Mouse (Mus musculus): ENCODE results near the gene Morn1.
A peak's percentile ranks its signal among the peaks of the same experiment; 100 is the strongest.

Gene Morn1

DNA sequence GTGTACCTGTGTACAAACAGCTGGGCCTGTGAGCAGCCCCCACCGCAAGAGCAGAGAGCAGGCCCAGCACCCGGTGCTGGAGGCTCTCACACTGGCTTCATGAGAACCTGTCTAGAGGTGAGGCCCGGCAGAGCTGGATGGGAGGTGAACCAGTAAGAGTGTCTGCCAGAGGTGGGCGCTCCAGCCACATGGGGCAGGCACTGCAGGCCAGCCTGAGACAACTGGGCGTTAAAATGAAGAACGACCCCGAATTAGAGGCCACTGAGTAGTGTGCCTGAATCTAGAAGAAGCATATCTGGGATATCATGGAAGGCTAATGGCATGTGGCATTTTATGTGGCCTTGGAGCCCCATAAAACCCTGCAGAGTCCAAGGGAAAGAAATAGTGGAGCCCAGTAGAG is 33.7 kb downstream of the Morn1 start:
- DNase-seq (ENCODE audit: low spot score): no peak

DNA sequence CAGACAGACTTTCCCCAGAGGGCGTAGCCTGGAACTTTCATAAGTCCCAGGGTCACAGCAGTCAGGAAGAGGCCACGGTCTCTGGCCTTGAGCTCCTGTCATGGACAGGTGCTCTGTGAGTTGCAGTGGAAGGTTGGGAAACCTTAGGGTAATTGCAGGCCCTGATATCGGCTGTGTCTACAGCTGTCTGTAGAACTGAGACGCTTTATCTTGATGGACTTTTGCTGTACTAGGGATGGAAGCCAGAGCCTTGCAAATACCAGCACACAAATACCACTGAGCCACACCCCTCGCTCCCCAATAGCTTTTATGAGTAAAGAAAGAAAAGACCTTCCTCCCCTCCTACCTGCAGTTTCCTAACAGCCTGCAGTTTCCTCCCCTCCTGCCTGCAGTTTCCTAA is 34.2 kb downstream of the Morn1 start:
- no peak for DNase-seq (ENCODE audit: low spot score)

DNA sequence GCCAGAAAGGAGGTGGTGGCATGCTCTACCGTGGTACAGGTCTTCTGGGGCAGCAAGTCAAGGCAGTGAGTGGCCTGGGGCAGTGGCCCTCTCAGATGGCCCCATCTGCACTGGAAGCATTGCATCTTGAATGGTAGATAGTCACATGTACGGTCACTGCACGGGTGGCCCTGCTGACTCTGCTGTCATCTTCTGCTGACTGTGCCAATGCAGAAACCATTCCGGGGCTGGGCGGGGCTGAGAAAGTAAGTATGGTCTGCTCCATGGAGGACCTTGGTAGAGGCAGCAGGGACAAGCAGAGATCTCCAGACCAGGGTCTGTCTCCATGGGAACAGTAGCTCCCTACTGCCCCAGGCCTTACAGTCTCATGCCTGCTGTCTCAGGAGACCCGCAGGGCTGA is 34.8 kb downstream of the Morn1 start:
- no peak for DNase-seq (ENCODE audit: low spot score)

DNA sequence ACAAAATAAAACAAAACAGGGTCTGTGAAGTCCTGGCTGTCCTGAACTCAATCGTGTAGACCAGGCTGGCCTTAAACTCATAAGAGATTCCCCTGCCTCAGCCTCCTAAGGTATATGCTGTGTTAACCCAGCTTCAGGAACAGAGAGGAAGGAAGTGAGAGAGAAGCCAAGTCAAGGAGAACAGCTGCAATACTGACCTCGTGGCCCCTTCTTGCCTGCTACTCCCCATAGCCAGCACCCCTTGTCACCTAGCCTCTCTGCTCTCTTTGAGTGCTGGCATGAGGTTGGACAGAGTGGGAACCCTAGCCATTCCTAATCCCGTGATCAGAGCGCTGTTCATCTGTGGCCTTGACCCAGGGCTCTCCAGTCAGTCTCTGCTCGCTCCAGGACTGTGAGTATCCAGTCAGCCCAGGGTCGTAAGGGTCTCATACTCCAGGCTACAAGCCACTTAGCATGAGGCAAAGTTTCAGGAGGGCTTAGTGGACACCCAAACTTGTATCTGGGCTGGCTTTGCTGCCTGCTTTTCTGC is 35.6 kb downstream of the Morn1 start:
- no peak for DNase-seq (ENCODE audit: low spot score)

DNA sequence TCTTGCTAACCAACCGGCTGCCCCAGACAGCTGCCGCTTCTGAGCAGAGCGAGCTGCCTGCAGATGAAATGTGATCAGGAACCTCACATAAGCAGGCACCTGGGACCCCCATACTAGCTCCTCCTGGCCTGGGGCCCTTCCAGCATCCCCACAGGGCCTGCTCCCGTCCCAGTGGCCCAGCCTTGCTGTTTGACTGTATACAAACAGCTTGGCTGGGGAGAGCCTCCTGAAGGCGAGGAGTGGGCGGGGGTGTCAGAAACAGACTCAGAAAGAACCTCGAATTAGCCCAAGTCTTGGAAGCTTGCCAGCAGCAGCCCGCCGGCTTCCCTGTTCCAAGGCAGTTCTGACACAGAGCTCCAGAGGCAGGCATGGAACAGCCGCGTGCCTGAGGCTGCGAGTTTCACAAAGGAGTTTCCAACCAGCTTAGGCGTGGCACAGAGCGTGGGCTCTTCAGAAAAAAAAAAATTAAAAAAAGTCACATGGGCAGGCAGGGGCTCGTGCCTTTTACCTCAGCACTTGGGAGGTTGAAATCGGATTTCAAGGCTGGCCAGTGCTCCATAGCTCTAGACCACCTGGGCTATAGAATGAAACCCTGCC is 36.2 kb downstream of the Morn1 start:
- DNase-seq (ENCODE audit: low spot score): no peak

DNA sequence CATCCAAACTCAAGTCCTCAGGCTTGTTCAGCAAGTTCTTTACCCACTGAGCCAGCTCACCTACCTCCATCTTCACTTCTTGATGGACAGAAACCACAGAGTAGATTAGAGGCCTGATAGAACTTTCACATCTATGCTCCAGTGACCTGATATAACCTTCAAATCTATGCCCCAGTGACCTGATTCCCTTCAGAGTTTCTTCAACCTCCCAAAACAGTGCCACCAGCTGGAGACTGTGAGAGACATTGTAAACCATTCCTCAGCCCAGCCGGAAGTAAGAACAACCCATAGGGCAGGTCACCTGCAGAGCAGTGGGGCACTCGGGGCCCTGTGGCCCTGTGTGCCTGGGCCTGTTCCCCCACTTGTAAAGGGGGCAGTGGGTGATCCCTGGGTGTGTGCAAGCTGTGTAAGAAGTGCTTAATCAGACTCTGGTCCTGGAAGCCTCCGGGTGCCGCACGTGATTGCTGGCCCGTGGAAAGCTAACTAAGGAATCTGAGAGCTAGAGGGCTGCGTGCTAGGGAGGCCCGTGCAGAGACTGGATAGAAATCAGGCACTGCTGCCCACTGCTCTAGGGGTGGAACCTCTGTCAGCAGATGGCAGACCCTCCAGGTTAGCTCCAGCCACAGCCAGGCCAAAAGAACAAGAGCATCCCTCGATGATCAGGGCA is 37.6 kb downstream of the Morn1 start:
- DNase-seq (ENCODE audit: low spot score): no peak

DNA sequence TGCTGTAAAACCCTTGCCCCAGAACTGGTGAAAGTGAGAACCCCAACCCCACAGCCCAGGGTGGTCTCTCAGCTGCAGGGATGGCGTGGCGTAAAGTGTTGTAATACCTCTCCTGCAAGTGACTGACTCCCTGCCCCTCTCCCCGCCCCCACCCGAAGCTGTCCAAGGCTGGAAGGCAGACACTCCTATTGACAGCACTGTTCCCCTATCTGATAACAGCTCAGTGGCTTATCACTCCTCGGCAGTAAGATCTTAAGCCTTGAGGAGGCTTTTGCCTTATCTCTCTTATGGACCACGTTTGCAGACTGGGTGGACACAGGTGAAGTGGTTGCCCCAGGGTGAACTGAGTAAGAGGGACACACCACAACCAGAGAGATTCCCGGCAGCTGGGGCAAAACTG is 38.9 kb downstream of the Morn1 start:
- no peak for DNase-seq (ENCODE audit: low spot score)

DNA sequence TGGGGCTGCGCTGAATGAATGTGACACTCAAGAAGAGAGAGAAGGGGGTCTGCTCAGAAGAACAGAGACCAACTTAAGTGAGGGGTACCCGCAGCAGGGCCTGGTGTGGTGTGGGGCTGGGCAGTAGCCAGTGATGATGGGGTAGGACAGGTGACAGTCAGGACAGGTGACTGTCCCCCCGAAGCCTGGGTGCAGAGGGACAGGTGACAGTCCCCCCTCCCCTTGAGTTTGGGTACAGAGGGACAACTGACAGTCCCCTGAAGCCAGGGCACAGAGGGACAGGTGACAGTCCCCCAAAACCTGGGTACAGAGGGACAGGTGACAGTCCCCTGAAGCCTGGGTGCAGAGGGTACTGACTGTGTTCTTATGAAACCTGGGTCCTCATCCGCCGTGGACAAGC is 39.8 kb downstream of the Morn1 start:
- no peak for DNase-seq (ENCODE audit: low spot score)

DNA sequence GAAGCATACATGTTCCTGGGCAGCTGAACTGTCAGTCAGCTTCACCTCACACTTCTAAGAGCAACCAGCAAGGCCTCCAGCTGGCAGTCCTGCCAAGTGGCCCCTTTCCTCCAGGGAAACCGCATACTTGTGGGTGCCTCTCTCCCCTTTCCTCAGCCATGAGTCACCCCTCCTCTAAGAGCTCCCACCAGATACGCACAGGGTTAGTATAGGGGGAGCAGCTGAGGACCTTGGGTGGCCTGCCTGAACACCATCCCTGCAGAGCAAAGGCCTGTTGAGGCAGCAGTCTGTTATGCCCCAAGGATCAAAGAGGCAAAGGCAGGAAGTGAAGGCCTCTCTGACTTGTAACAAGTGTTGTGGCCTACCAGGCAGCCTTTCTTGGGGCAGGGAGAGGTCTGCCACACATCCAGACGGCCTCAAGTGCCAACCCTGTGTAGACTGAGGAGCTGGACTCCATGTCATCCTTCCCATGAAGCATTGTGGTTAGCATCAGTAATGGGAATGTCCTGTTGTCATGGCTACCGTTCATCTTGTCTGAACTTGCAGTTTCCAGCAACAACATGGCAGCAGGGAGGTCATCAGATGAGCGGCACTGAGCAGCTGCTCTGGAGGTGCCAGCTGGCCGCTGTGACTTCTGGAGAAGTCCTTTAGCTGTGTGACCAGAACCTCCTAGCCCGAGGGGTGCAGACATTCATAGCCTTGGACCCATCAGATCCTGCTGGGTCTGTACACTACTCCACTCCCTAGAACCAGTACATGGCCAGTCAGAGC is 40.4 kb downstream of the Morn1 start:
- no peak for DNase-seq (ENCODE audit: low spot score)

DNA sequence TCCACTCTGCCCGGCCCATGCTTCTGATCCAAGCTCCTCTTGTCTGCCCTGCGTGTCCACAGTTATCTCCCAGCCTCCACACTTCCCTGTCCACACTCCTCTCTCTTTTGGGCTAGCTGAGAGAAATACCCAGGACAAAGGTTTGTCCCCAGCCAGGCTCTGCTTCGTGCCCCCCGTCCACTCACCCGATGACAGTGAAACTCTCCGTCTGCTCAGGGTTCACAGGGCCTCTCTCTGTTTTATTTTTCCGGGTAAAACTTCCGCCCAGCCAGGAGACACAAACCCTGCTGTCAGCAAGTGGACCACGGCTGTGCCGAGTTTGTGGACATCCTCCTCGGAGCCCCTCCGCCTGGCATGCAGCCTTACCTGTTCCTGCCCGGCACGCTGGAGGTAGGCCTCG is 42.0 kb downstream of the Morn1 start:
- DNase-seq (ENCODE audit: low spot score): no peak

DNA sequence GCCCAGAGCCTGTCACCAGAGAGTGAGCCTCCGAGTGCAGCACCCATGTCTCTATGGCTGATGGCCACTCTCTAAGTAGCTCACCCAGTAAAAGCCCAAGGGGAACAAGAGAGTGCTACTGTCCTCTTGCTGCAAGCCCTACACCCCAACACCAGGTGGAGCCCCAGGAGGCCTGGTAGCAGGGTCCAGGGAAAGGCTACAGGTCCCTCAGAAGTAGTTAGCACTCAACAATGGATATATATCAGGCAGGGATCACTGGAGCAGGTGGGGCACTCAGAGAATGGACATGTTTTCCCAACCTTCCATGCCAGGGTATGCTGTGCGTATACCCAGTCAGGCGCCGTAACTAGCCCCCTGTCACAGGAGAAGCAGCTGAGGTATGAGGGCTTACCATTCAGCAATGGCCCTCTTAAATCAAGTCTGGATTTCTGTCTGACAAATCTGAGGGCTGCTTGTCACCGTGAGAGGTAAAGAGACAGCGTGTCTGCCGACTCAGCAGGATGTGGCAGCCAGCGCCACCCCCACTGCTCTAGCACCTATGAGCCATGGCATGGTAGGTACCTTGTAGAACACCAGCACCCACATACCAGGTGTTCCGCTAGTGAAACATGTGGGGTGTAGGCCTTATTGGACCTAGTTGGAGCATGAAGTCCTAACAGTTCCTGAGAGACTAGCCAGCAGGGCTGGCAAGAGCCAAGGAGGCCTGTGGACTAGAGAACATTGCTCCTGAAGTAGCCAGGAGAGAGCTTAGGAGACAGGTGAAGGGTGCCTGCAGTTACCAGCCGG is 42.9 kb downstream of the Morn1 start:
- DNase-seq (ENCODE audit: low spot score): no peak

DNA sequence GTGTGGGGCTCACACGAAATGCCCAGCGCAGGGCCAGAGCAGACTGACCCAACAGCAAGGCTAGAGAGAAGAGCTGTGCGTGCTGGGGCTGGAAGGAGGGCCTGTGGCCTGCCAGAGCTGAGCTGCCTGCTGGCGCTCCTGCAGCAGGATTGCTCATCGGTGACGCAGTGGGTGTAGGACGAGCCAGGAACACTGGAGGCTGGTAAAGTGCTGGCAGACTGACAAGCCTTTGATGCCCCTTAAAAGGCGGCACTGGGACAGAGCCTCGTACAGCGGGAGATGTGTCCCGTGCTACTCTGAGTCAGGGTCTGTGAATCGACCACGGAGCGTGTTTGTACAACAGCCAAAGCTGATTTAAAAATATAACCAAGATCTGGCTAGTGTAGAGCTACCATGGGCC is 43.6 kb downstream of the Morn1 start:
- no peak for DNase-seq (ENCODE audit: low spot score)

DNA sequence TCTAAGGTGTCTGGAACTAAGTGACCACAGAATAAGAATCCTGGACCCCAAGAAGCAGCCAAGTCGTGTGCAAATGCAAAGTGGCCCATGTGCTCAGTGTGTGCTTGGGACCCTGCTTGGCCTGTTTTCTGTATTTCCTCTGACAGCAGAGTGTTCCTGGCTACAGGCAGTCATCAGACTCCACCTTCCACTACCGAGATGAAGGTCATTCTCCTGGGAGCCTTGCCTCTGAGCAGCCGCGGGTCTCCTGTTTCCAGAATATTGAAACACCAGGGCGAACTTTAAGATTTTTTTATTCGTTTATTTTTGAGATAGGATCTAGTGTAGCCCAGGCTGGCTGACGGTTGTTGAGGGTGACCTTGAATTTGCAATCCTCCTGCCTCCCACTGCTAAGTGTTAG is 44.2 kb downstream of the Morn1 start:
- DNase-seq (ENCODE audit: low spot score): no peak

DNA sequence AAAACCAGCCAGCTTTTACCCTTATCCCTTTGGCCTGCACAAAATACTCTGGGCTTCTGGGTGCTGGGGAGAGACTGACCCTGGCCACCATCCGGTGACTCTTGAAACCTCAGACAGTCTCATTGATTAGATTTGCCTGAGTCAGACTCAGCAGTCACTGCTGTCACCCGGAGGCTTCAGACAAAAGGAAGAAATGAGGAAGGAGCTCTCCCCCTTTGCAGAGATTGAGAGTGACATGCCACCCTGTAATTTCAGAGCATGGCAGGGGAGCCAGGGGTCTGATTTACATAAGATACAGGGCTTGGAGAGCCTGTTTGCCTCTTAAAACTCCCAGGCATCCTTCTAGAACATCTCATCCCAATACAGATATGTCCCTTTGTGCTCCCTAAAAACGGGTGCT is 46.8 kb downstream of the Morn1 start:
- no peak for DNase-seq (ENCODE audit: low spot score)

DNA sequence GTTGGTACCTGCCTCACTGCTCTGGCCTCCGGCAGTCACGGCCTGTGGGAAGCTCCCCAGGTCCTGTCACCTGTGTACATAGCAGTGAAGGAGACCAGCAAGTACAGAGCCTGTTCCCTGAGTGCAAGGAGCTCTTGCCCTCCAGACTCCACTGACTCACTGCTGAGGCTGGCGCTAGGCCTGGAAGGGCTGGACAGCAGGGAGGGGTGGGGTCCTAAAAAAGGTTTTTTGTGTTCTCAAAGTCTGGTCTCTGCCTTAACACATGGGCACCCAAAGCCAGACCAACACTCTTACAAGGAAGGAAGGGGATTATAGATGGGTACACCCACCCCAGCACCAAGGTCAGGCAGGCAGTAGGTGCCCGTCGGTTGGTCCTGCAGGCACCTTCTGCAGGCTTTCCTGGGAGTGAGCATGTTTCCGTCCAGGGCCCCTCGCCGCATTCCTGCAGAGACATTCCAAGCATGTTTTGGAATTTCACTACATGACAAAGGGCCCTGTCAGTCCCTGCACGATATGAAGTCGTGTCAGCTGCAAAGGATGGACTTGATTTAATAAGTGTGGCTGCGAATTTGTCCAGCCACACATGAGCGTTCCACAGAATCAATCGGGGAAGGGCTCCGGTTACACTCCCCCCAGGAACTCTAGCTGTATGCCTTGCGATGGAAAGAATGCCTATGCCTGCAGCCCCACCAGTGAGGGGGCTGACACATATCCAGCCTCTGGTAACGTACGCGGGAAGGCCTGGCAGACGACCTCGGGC is 47.5 kb downstream of the Morn1 start:
- peak; percentile 65 for DNase-seq (ENCODE audit: low spot score)

DNA sequence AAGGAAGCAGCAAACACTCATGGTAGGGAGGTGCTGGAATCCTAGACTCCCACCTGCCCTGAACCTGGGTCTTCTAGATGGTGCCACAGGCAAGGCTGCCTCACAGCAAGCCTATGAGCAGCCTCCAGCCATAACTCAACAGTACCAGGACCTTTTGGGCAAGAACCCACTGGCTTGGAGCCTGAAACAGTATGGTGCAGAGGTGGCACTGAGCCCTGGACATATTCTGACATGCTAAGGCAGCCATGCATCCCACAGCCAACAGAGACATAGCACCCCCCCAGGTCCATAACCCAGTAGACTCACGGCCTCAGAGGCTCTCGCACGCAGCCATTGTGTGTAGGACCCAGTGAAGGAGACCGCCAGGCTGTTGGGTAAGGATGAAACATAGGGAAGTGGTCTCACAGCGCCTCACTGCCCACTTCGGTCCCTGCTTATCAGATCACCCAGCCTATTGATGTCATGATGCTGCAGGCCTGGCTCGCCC is 48.4 kb downstream of the Morn1 start:
- DNase-seq (ENCODE audit: low spot score): no peak

DNA sequence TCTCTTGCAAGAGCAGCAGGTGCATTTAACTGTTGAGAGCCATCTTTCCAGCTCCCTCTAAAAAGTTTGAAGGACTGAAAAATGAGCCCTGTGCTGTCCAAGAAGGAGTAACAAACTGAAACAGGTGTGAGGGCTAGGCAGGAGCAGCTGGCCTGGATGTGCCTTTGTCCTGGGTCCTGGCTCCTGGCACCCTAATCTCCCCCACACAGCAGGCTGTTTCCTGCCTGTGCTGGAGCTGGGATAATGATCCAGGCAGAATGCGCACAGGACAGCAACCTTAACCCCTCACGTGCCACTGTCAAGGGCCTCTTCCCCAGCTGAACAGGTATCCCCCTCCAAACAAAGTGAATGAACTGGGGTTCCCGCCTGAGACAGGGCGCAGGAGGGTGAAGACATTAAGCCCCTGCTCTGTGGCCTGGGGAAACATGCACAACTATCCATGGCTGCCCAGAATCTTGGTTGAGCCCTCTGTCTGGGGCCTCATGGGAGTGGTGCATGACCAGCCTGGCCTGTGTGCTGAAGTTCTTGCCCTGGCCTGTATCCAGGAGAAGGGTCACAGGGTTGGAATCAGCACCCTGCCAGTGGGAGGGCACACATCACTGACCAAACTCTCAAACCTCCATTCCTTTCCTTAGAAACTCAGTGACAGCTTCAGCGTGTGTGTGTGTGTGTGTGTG is 49.7 kb downstream of the Morn1 start:
- no peak for DNase-seq (ENCODE audit: low spot score)

DNA sequence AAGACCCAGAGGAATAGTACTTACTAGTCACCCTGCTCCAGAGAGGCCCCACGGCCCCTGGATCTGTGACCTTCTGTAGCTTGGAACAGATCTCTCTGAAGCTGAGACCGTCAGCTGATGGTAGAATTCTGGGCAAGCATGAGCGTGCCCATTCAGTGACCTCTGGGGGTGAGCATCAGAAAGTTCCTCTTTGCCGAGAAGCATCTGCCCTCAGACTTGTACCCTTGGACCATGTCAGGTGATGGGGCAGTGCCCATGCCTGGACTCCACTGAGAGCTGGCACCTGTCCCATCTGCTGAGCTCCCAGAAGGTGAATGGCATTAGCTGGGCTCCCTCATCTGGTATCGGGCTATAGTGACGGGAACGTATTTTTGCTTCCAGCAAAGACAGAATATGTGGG is 51.5 kb downstream of the Morn1 start:
- no peak for DNase-seq (ENCODE audit: low spot score)

DNA sequence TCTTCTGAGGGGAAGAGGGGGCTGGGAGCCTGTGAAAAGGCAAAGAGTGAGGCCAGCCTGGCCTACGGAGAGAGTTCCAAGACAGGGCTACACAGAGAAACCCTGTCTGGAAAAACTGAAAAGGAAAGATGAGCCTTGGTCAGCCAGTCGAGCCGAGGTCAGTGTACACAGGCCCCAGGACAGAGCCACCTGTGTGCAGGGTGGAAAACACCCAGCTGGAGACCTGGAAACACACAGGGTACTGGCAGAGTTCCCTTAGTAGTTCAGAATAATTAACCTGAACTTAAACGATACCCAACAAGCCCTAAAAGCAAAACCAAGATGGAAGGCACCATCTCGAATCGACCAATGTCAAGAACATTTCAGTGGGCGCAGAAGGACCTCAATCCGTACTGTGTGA is 52.1 kb downstream of the Morn1 start:
- no peak for DNase-seq (ENCODE audit: low spot score)

DNA sequence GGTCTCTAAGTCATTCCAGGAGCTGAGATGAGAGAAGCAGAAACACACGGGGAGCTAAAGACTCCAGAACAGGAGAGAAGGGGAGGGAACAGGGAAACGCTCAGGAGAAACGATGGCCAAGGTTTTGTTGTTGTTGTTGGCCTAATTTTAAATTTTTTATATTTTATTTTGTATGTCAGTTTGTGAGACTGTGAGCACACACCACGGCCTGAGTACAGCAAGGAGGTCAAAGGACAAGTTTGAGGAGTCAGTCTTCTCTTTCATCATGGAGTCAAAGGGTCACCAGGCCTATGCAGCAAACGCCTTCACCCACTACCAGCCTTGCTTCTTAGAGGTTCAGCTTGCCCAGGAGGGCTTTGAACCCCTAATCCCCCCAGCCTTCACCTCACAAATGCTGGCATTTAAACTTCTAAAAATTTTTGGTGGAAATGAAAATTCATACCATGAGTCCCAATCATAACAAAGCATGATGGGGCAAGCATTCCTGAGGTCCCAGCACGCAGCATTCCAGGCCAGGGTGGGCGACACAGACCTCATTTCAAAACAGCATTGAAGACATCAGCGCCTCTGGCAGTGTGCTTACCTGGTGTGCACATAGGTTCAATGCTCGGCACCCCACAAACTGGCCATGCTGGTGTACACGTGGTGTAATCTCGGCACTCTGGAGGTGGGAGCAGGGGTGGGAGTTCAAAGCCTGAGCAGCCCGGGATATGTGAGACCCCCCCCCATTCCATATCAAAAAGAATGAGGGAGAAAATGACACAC is 53.1 kb downstream of the Morn1 start:
- DNase-seq (ENCODE audit: low spot score): no peak
